Mouse (Mus musculus): Measurements from ENCODE around the gene Dpf1.
A peak's percentile ranks its signal among the peaks of the same experiment; 100 is the strongest.

Gene Dpf1

GRCm38 (mm10) chr7:29288942-29289638, 14.7 kb upstream of the Dpf1 start, which contains the start of gene Ppp1r14a:
Gene Ppp1r14a, plus strand, starts transcription at chr7:29289308.
- DNase-seq (ENCODE audit: low spot score) = peak; percentile 87

- DNase-seq (ENCODE audit: low spot score) = peak; percentile 47
These were observed 13.9 kb upstream of the Dpf1 start for GRCm38 (mm10) chr7:29289856-29290255.

GRCm38 (mm10) chr7:29290691-29291485, 12.9 kb upstream of the Dpf1 start:
- peak; percentile 32 for DNase-seq (ENCODE audit: low spot score)

- peak; percentile 64 for DNase-seq (ENCODE audit: low spot score)
These were observed 11.9 kb upstream of the Dpf1 start for GRCm38 (mm10) chr7:29291616-29292457.

GRCm38 (mm10) chr7:29292458-29293098, 11.2 kb upstream of the Dpf1 start:
- DNase-seq (ENCODE audit: low spot score) = peak; percentile 53

GRCm38 (mm10) chr7:29293131-29294065, 10.4 kb upstream of the Dpf1 start:
- peak; percentile 67 for DNase-seq (ENCODE audit: low spot score)

- DNase-seq (ENCODE audit: low spot score) = no peak
These were observed 9.5 kb upstream of the Dpf1 start for GRCm38 (mm10) chr7:29294111-29294761.

GRCm38 (mm10) chr7:29295861-29296647, 7.7 kb upstream of the Dpf1 start:
- DNase-seq (ENCODE audit: low spot score) = no peak

GRCm38 (mm10) chr7:29296998-29297397, 6.8 kb upstream of the Dpf1 start:
- DNase-seq (ENCODE audit: low spot score) = peak; percentile 90

- peak; percentile 92 for DNase-seq (ENCODE audit: low spot score)
These were observed 2.6 kb upstream of the Dpf1 start for GRCm38 (mm10) chr7:29301127-29301566.

GRCm38 (mm10) chr7:29302641-29303040, 1.1 kb upstream of the Dpf1 start:
- no peak for DNase-seq (ENCODE audit: low spot score)

- peak; percentile 67 for DNase-seq (ENCODE audit: low spot score)
These were observed 912 bp downstream of the Dpf1 start for GRCm38 (mm10) chr7:29304463-29305262.

GRCm38 (mm10) chr7:29305263-29305988, 1.7 kb downstream of the Dpf1 start:
- DNase-seq (ENCODE audit: low spot score) = peak; percentile 45

GRCm38 (mm10) chr7:29306108-29306507, 2.4 kb downstream of the Dpf1 start:
- DNase-seq (ENCODE audit: low spot score) = no peak

- DNase-seq (ENCODE audit: low spot score) = peak; percentile 89
These were observed 2.9 kb downstream of the Dpf1 start for GRCm38 (mm10) chr7:29306619-29307018.

- DNase-seq (ENCODE audit: low spot score) = peak; percentile 94
These were observed 3.8 kb downstream of the Dpf1 start for GRCm38 (mm10) chr7:29307350-29308104.

- DNase-seq (ENCODE audit: low spot score) = peak; percentile 49
These were observed 5.5 kb downstream of the Dpf1 start for GRCm38 (mm10) chr7:29309221-29309721.

Data from embryo, embryonic 10.5 days (tissue).